Mouse (Mus musculus): ENCODE data around the gene Sohlh1. TPM values are rescaled to one million over a fixed set of nuclear protein-coding genes. Genes with fewer than 3 reads are reported as not detected.

The Sohlh1 gene
- not detected in 2 replicates for polyA plus RNA-seq (2014; fragmentation: Nextera tagmentation; extraction: Ambion mirVana)

GRCm38 (mm10) chr2:25847226-25847625 lies at the start of gene Sohlh1:
Sohlh1 (minus strand) TSS chr2:25847248.
- H3K4me1 ChIP-seq (ENCODE audit: control insufficient read depth, insufficient read depth, low read length): no peaks in the 10 kb centered on the region
- no peak within 1 kb of the TSS for H3K27ac ChIP-seq (replicated peaks; ENCODE audit: low read depth, low read length)
- WGBS: 85% methylated on average over 16 of the region's 16 CpGs
- no peak within 1 kb of the TSS for H3K4me2 ChIP-seq (ENCODE audit: low read depth, low read length)
- H3K27me3 ChIP-seq (ENCODE audit: control insufficient read depth, insufficient read depth, low read length): no peaks in the 10 kb centered on the region
- H3K9me3 ChIP-seq (replicated peaks; ENCODE audit: control insufficient read depth, low read length): no peaks in the 10 kb centered on the region
- ATAC-seq (replicated peaks; ENCODE audit: insufficient number of reproducible peaks, low FRiP score, low TSS enrichment, low read depth) (no peak), DNase-seq (ENCODE audit: low spot score) (no peak)
- H3K9ac ChIP-seq (replicated peaks; ENCODE audit: low read length): no peak within 1 kb of the TSS
- no peaks in the 10 kb centered on the region for H3K36me3 ChIP-seq (replicated peaks; ENCODE audit: control insufficient read depth, insufficient read depth, low read depth, low read length)
- no peak within 1 kb of the TSS for H3K4me3 ChIP-seq (ENCODE audit: low read depth, low read length)

GRCm38 (mm10) chr2:25892440-25892839 lies 45.4 kb upstream of the Sohlh1 start:
- Histone ChIP-seq H3K9ac (replicated peaks; ENCODE audit: low read length) (no peak overlapping the region), H3K27me3 (ENCODE audit: control insufficient read depth, insufficient read depth, low read length) (no peaks in the 10 kb centered on the region), H3K36me3 (replicated peaks; ENCODE audit: control insufficient read depth, insufficient read depth, low read depth, low read length) (no peaks in the 10 kb centered on the region), H3K4me2 (ENCODE audit: low read depth, low read length) (no peak overlapping the region), H3K4me3 (ENCODE audit: low read depth, low read length) (no peak overlapping the region), H3K9me3 (replicated peaks; ENCODE audit: control insufficient read depth, low read length) (no peaks in the 10 kb centered on the region), H3K4me1 (ENCODE audit: control insufficient read depth, insufficient read depth, low read length) (no peaks in the 10 kb centered on the region), H3K27ac (replicated peaks; ENCODE audit: low read depth, low read length) (no peak overlapping the region)
- ATAC-seq (replicated peaks; ENCODE audit: insufficient number of reproducible peaks, low FRiP score, low TSS enrichment, low read depth): no peak
- 83% methylated on average over 7 of the region's 7 CpGs for WGBS
- DNase-seq (ENCODE audit: low spot score): no peak

- Histone ChIP-seq H3K9me3 (replicated peaks; ENCODE audit: control insufficient read depth, low read length) (no peaks in the 10 kb centered on the region), H3K36me3 (replicated peaks; ENCODE audit: control insufficient read depth, insufficient read depth, low read depth, low read length) (no peaks in the 10 kb centered on the region), H3K27me3 (ENCODE audit: control insufficient read depth, insufficient read depth, low read length) (no peaks in the 10 kb centered on the region), H3K4me3 (ENCODE audit: low read depth, low read length) (no peak overlapping the region), H3K9ac (replicated peaks; ENCODE audit: low read length) (no peak overlapping the region), H3K4me2 (ENCODE audit: low read depth, low read length) (no peak overlapping the region), H3K27ac (replicated peaks; ENCODE audit: low read depth, low read length) (no peak overlapping the region), H3K4me1 (ENCODE audit: control insufficient read depth, insufficient read depth, low read length) (no peaks in the 10 kb centered on the region)
- 56% methylated on average over 5 of the region's 5 CpGs for WGBS
- ATAC-seq (replicated peaks; ENCODE audit: insufficient number of reproducible peaks, low FRiP score, low TSS enrichment, low read depth) (no peak), DNase-seq (ENCODE audit: low spot score) (no peak)
Measured at GRCm38 (mm10) chr2:25888144-25888543, 41.1 kb upstream of the Sohlh1 start.

GRCm38 (mm10) chr2:25887226-25887625 lies 40.2 kb upstream of the Sohlh1 start:
- Histone ChIP-seq H3K9ac (replicated peaks; ENCODE audit: low read length) (no peak overlapping the region), H3K4me2 (ENCODE audit: low read depth, low read length) (no peak overlapping the region), H3K4me3 (ENCODE audit: low read depth, low read length) (no peak overlapping the region), H3K27me3 (ENCODE audit: control insufficient read depth, insufficient read depth, low read length) (no peaks in the 10 kb centered on the region), H3K9me3 (replicated peaks; ENCODE audit: control insufficient read depth, low read length) (no peaks in the 10 kb centered on the region), H3K36me3 (replicated peaks; ENCODE audit: control insufficient read depth, insufficient read depth, low read depth, low read length) (no peaks in the 10 kb centered on the region), H3K27ac (replicated peaks; ENCODE audit: low read depth, low read length) (no peak overlapping the region), H3K4me1 (ENCODE audit: control insufficient read depth, insufficient read depth, low read length) (no peaks in the 10 kb centered on the region)
- DNase-seq (ENCODE audit: low spot score) (no peak), ATAC-seq (replicated peaks; ENCODE audit: insufficient number of reproducible peaks, low FRiP score, low TSS enrichment, low read depth) (no peak)
- WGBS: 66% methylated on average over 8 of the region's 8 CpGs

DNA sequence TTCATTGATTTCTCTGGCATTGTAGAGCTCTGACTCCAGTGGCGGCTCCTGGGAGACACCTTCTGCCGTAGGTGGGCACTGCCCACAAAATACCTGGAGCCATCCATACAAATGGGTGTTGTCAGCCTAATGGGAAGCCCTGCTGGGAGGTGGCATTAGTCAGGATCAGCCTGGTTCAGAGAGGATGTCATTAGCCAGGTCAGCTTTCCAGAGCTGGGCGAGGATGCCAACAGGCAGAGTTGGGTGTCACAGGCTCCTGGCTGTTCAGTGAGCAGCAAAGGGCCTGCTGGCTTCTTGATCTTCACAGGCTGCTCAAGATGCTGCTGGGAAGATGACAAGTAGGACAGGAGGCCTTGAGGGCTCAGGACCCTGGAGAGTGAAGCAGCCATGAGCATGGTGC lies 37.7 kb upstream of the Sohlh1 start:
- no peak overlapping the region for H3K4me3 ChIP-seq (ENCODE audit: low read depth, low read length)
- WGBS: 83% methylated on average over 3 of the region's 3 CpGs
- no peak overlapping the region for H3K9ac ChIP-seq (replicated peaks; ENCODE audit: low read length)
- H3K4me1 ChIP-seq (ENCODE audit: control insufficient read depth, insufficient read depth, low read length): no peaks in the 10 kb centered on the region
- ATAC-seq (replicated peaks; ENCODE audit: insufficient number of reproducible peaks, low FRiP score, low TSS enrichment, low read depth) (no peak), DNase-seq (ENCODE audit: low spot score) (no peak)
- H3K4me2 ChIP-seq (ENCODE audit: low read depth, low read length): no peak overlapping the region
- no peaks in the 10 kb centered on the region for H3K9me3 ChIP-seq (replicated peaks; ENCODE audit: control insufficient read depth, low read length)
- no peaks in the 10 kb centered on the region for H3K27me3 ChIP-seq (ENCODE audit: control insufficient read depth, insufficient read depth, low read length)
- no peak overlapping the region for H3K27ac ChIP-seq (replicated peaks; ENCODE audit: low read depth, low read length)
- no peaks in the 10 kb centered on the region for H3K36me3 ChIP-seq (replicated peaks; ENCODE audit: control insufficient read depth, insufficient read depth, low read depth, low read length)

GRCm38 (mm10) chr2:25882276-25882675 lies 35.2 kb upstream of the Sohlh1 start:
- no peak overlapping the region for H3K4me2 ChIP-seq (ENCODE audit: low read depth, low read length)
- 24% methylated on average over 1 of the region's 1 CpGs for WGBS
- no peaks in the 10 kb centered on the region for H3K36me3 ChIP-seq (replicated peaks; ENCODE audit: control insufficient read depth, insufficient read depth, low read depth, low read length)
- peaks cover 16% of the 10 kb centered on the region for H3K27me3 ChIP-seq (ENCODE audit: control insufficient read depth, insufficient read depth, low read length)
- no peak overlapping the region for H3K4me3 ChIP-seq (ENCODE audit: low read depth, low read length)
- H3K9me3 ChIP-seq (replicated peaks; ENCODE audit: control insufficient read depth, low read length): no peaks in the 10 kb centered on the region
- no peak overlapping the region for H3K27ac ChIP-seq (replicated peaks; ENCODE audit: low read depth, low read length)
- no peak overlapping the region for H3K9ac ChIP-seq (replicated peaks; ENCODE audit: low read length)
- ATAC-seq (replicated peaks; ENCODE audit: insufficient number of reproducible peaks, low FRiP score, low TSS enrichment, low read depth): no peak
- DNase-seq (ENCODE audit: low spot score): no peak
- no peaks in the 10 kb centered on the region for H3K4me1 ChIP-seq (ENCODE audit: control insufficient read depth, insufficient read depth, low read length)

DNA sequence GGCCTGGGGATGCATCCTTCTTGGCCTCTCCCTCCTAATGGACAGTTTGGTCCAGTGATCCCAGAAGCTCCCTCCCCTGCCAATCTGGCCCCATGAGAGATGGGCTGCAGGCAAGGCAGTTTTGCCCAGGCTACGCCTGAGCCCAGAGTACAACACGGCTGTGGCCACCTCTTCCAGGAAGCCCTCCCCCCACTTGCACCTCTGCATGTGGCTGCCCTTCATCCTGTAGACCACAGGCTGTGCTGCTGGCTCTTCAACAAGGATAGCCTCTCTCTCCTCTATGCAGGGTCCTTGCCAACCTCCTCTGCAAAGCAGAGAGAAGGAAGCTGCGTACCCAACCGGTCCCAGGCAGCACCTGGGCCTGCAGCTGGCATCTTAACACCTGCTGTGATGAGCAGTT lies 32.0 kb upstream of the Sohlh1 start:
- Histone ChIP-seq H3K4me1 (ENCODE audit: control insufficient read depth, insufficient read depth, low read length) (no peaks in the 10 kb centered on the region), H3K27ac (replicated peaks; ENCODE audit: low read depth, low read length) (no peak overlapping the region), H3K27me3 (ENCODE audit: control insufficient read depth, insufficient read depth, low read length) (peaks cover 18% of the 10 kb centered on the region), H3K9ac (replicated peaks; ENCODE audit: low read length) (no peak overlapping the region), H3K9me3 (replicated peaks; ENCODE audit: control insufficient read depth, low read length) (no peaks in the 10 kb centered on the region), H3K36me3 (replicated peaks; ENCODE audit: control insufficient read depth, insufficient read depth, low read depth, low read length) (no peaks in the 10 kb centered on the region), H3K4me2 (ENCODE audit: low read depth, low read length) (no peak overlapping the region), H3K4me3 (ENCODE audit: low read depth, low read length) (no peak overlapping the region)
- ATAC-seq (replicated peaks; ENCODE audit: insufficient number of reproducible peaks, low FRiP score, low TSS enrichment, low read depth) (no peak), DNase-seq (ENCODE audit: low spot score) (no peak)
- WGBS: 68% methylated on average over 4 of the region's 4 CpGs

DNA sequence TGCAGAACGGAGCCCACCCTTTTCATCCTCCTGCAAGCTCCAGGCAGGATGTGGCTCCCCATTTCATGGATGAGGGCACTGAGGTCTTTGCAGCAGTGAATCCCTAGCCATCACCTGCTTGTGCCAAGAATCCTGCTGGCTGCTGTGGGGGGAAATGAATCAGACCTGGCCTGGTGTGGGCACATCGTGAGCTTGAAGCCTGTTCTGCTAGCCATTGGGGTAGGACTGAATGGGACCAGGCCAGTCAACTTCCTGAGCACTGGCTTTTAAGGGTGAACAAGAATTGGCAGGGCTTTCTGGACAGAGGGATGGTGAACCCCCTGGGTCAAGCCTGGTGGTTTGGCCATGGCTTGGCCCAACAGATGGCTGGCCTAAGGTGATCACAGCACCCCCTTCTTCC lies 31.5 kb upstream of the Sohlh1 start:
- H3K9me3 ChIP-seq (replicated peaks; ENCODE audit: control insufficient read depth, low read length): no peaks in the 10 kb centered on the region
- DNase-seq (ENCODE audit: low spot score): no peak
- WGBS: 84% methylated on average over 2 of the region's 2 CpGs
- H3K27ac ChIP-seq (replicated peaks; ENCODE audit: low read depth, low read length): no peak overlapping the region
- no peaks in the 10 kb centered on the region for H3K4me1 ChIP-seq (ENCODE audit: control insufficient read depth, insufficient read depth, low read length)
- no peak for ATAC-seq (replicated peaks; ENCODE audit: insufficient number of reproducible peaks, low FRiP score, low TSS enrichment, low read depth)
- H3K9ac ChIP-seq (replicated peaks; ENCODE audit: low read length): no peak overlapping the region
- peaks cover 18% of the 10 kb centered on the region for H3K27me3 ChIP-seq (ENCODE audit: control insufficient read depth, insufficient read depth, low read length)
- no peak overlapping the region for H3K4me2 ChIP-seq (ENCODE audit: low read depth, low read length)
- H3K4me3 ChIP-seq (ENCODE audit: low read depth, low read length): no peak overlapping the region
- no peaks in the 10 kb centered on the region for H3K36me3 ChIP-seq (replicated peaks; ENCODE audit: control insufficient read depth, insufficient read depth, low read depth, low read length)
